Mouse (Mus musculus) forebrain, embryonic 11.5 days (tissue): ENCODE measurements at regions not wholly inside any gene's neighbourhood (a gene's known extent, or its start where the extent isn't known, plus 50 kb on each side); places are given as distances from the start of the nearest gene placed in this dataset.

Source experiments
- ATAC-seq: fragments of 200-750 bp; cut with Nextera tagmentation; replicated peaks from 2 replicates; pipeline ENCODE4 v1.8.0; 2017; ENCODE audit warnings: moderate TSS enrichment; ENCODE audit not compliant: low FRiP score
- DNase-seq: peaks from one replicate; pipeline ENCODE4 v3.0.0-alpha.2; 2017; ENCODE audit warnings: low spot score
- H3K27ac ChIP-seq: fragments of 300-500 bp; sonication (generic); 2 replicates; pipeline ENCODE4 v1.5.1; 2014; ENCODE audit warnings: low read depth, low read length
- H3K27me3 ChIP-seq: fragments of 300-500 bp; sonication (generic); 2 replicates; pipeline ENCODE4 v1.6.1; 2014; ENCODE audit warnings: mild to moderate bottlenecking, low read length, mixed read lengths; ENCODE audit not compliant: control insufficient read depth, insufficient read depth
- H3K36me3 ChIP-seq: fragments of 300-500 bp; sonication (generic); 2 replicates; pipeline ENCODE4 v1.6.1; 2014; ENCODE audit warnings: mild to moderate bottlenecking, low read length, moderate library complexity, mixed read lengths; ENCODE audit not compliant: control insufficient read depth, insufficient read depth
- H3K4me1 ChIP-seq: fragments of 300-500 bp; sonication (generic); replicated peaks from 2 replicates; pipeline ENCODE4 v1.6.1; 2014; ENCODE audit warnings: low read length, mixed read lengths; ENCODE audit not compliant: control insufficient read depth, insufficient read depth
- H3K4me2 ChIP-seq: fragments of 300-500 bp; sonication (generic); 2 replicates; pipeline ENCODE4 v1.6.1; 2014; ENCODE audit warnings: low read depth, mild to moderate bottlenecking, low read length, moderate library complexity, mixed read lengths; ENCODE audit not compliant: severe bottlenecking
- H3K4me3 ChIP-seq: fragments of 300-500 bp; sonication (generic); 2 replicates; pipeline ENCODE4 v1.5.1; 2014; ENCODE audit warnings: low read depth, low read length
- H3K9ac ChIP-seq: fragments of 300-500 bp; sonication (generic); 2 replicates; pipeline ENCODE4 v1.6.1; 2014; ENCODE audit warnings: low read length
- H3K9me3 ChIP-seq: fragments of 300-500 bp; sonication (generic); 2 replicates; pipeline ENCODE4 v1.6.1; 2016; ENCODE audit warnings: low read length, mixed read lengths; ENCODE audit not compliant: control insufficient read depth
- WGBS: fragments of 180-500 bp; shearing (Covaris S2); extraction: QIAGEN DNeasy Blood & Tissue Kit; methylation state at CpG from one replicate; pipeline ENCODE4 v1.1.7; 2014; 5-methylcytosine and 5-hydroxymethylcytosine counted together

DNA sequence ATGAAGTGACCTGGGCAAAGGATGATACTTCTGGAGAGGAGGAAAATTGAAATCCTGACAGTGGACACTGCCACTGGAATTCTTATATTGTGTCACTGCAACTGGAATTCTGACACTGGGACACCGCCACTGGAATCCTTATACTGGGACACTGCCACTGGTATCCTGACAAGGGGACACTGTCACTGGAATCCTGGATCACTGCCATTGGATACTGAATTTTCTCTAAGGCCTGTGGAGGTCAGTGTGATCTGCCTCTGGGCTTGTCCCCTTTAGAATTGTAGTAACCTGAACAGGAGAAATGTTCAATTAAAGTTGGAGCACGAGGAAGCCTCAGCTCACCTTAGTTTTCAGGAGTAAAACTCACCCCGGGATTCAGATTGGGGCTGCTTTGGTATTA, 205.0 kb downstream of the Gm5447 start:
- Histone ChIP-seq H3K4me2 (no peak overlapping the region), H3K27ac (no peak overlapping the region), H3K4me1 (0 out of 2 replicates have a peak, but pooled peaks cover 1% of the 10 kb centered on the region), H3K36me3 (no peaks in the 10 kb centered on the region), H3K9ac (no peak overlapping the region), H3K4me3 (no peak overlapping the region), H3K27me3 (no peaks in the 10 kb centered on the region), H3K9me3 (no peaks in the 10 kb centered on the region)
- ATAC-seq: no peak
- 86% methylated on average over 3 of the region's 3 CpGs for WGBS
- DNase-seq: no peak

DNA sequence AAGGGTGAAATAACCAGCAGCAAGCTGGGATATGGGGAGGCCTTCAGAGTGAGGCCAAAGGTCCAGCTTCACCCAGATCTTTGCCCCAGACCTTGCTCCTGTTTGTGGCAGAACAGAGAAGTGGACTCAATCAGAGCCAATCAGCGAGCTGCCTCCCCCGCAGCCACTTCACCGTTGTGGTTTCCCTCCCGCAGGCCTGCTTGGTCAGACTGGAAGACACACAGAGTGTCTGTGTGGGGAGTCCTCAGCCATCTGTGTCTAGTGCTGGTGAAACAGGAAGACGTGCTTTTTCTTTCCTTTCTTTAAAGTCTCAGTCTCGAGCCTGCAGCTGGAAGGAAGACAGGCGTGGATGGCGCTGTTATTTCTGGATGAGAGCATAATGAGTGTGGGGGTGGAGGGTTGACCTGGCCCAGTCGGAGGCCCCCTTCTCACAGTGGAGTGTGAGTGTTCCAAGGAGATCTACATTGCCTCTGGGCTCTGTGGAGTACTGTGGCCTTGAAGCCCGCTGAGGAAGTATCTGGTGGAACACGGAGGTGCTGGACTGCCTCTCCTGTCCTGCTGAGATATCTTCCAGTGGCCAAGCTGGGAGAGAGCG, 205.5 kb downstream of the Gm5447 start:
- ATAC-seq: 0 out of 2 replicates have a peak, but pooled peaks have one; percentile 21
- 45% methylated on average over 12 of the region's 12 CpGs for WGBS

DNA sequence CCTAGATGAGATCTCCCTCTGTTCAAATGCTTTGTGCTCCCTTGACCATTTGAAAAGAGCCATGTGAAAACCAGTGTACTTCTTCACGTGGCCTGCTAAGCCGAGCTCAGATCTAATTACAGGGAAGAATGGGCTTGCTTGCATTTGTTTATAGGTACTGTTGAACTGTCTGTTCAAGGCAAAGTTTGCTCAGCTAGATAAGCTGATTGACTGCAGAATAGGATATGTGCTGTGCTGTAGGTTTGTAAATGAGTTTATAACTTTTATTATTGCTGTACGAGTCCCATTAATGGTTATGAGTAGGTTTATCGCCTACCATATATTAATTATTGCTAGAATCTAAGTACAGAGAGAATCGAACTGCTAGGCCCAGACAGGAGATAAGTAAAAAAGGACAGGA, 207.5 kb downstream of the Gm5447 start:
- H3K4me1 ChIP-seq: 0 out of 2 replicates have a peak, but pooled peaks cover 1% of the 10 kb centered on the region
- ATAC-seq (no peak), DNase-seq (no peak)
- H3K27me3 ChIP-seq: no peaks in the 10 kb centered on the region
- no peak overlapping the region for H3K4me3 ChIP-seq
- no peak overlapping the region for H3K9ac ChIP-seq
- H3K36me3 ChIP-seq: no peaks in the 10 kb centered on the region
- H3K9me3 ChIP-seq: no peaks in the 10 kb centered on the region
- WGBS: 76% methylated on average over 5 of the region's 5 CpGs
- H3K27ac ChIP-seq: no peak overlapping the region
- H3K4me2 ChIP-seq: no peak overlapping the region

More for the DNA sequence above, 205.5 kb downstream of the Gm5447 start:
- Histone ChIP-seq H3K9me3 (no peaks in the 10 kb centered on the region), H3K27ac (no peak overlapping the region), H3K4me3 (no peak overlapping the region), H3K4me1 (0 out of 2 replicates have a peak, but pooled peaks cover 1% of the 10 kb centered on the region), H3K4me2 (no peak overlapping the region), H3K27me3 (no peaks in the 10 kb centered on the region), H3K9ac (no peak overlapping the region), H3K36me3 (no peaks in the 10 kb centered on the region)
- no peak for DNase-seq

GRCm38 (mm10) chr13:31184845-31185834, 211.1 kb downstream of the Gm5447 start:
- no peak overlapping the region for H3K27ac ChIP-seq
- WGBS: 85% methylated on average over 14 of the region's 14 CpGs
- DNase-seq (no peak), ATAC-seq (no peak)
- no peaks in the 10 kb centered on the region for H3K9me3 ChIP-seq
- H3K36me3 ChIP-seq: no peaks in the 10 kb centered on the region
- no peaks in the 10 kb centered on the region for H3K4me1 ChIP-seq
- no peak overlapping the region for H3K4me3 ChIP-seq
- no peak overlapping the region for H3K4me2 ChIP-seq
- H3K27me3 ChIP-seq: no peaks in the 10 kb centered on the region
- no peak overlapping the region for H3K9ac ChIP-seq

- H3K27me3 ChIP-seq: no peaks in the 10 kb centered on the region
- no peak for ATAC-seq
- WGBS: 69% methylated on average over 5 of the region's 5 CpGs
- H3K4me3 ChIP-seq: no peak overlapping the region
- no peaks in the 10 kb centered on the region for H3K36me3 ChIP-seq
- no peak overlapping the region for H3K27ac ChIP-seq
- no peaks in the 10 kb centered on the region for H3K9me3 ChIP-seq
- H3K4me2 ChIP-seq: no peak overlapping the region
- H3K4me1 ChIP-seq: no peaks in the 10 kb centered on the region
- DNase-seq: no peak
- no peak overlapping the region for H3K9ac ChIP-seq
Observed at GRCm38 (mm10) chr13:31186805-31187589, 213.0 kb downstream of the Gm5447 start.

GRCm38 (mm10) chr13:31189116-31189515, 215.1 kb downstream of the Gm5447 start:
- H3K9me3 ChIP-seq: no peaks in the 10 kb centered on the region
- H3K4me2 ChIP-seq: no peak overlapping the region
- no peak overlapping the region for H3K9ac ChIP-seq
- no peak overlapping the region for H3K4me3 ChIP-seq
- no peaks in the 10 kb centered on the region for H3K27me3 ChIP-seq
- DNase-seq: no peak
- no peak overlapping the region for H3K27ac ChIP-seq
- H3K4me1 ChIP-seq: no peaks in the 10 kb centered on the region
- H3K36me3 ChIP-seq: no peaks in the 10 kb centered on the region
- ATAC-seq: no peak
- 66% methylated on average over 1 of the region's 1 CpGs for WGBS

GRCm38 (mm10) chr13:31190036-31190435, 216.0 kb downstream of the Gm5447 start:
- Histone ChIP-seq H3K9me3 (no peaks in the 10 kb centered on the region), H3K9ac (no peak overlapping the region), H3K4me2 (no peak overlapping the region), H3K27me3 (no peaks in the 10 kb centered on the region), H3K27ac (no peak overlapping the region), H3K4me1 (no peaks in the 10 kb centered on the region), H3K4me3 (no peak overlapping the region), H3K36me3 (no peaks in the 10 kb centered on the region)
- no peak for DNase-seq
- WGBS: 75% methylated on average over 4 of the region's 4 CpGs
- no peak for ATAC-seq

GRCm38 (mm10) chr13:31191344-31192139, 217.5 kb downstream of the Gm5447 start:
- DNase-seq: no peak
- no peaks in the 10 kb centered on the region for H3K36me3 ChIP-seq
- 85% methylated on average over 7 of the region's 7 CpGs for WGBS

More at GRCm38 (mm10) chr13:31191344-31192139, 217.5 kb downstream of the Gm5447 start:
- H3K27me3 ChIP-seq: no peaks in the 10 kb centered on the region
- no peak overlapping the region for H3K27ac ChIP-seq
- ATAC-seq: no peak
- H3K9ac ChIP-seq: no peak overlapping the region
- no peaks in the 10 kb centered on the region for H3K9me3 ChIP-seq
- no peak overlapping the region for H3K4me3 ChIP-seq
- H3K4me1 ChIP-seq: no peaks in the 10 kb centered on the region
- no peak overlapping the region for H3K4me2 ChIP-seq
